12 mouse cellular contexts compared by ENCODE assay signal in genomic region chr12:28860264-28860560, GRCm38 (mm10).
DNase-seq lines count a peak whose midpoint lies in the region; ATAC-seq and TF ChIP-seq lines count a peak whose summit lies in the region.
"Had no signal": no experiment of that assay in that cellular context is flagged by ENCODE, and none has a peak within 500 bp of the region (broad histone marks: within the 10 kb centered on the region; RNA-seq: fewer than 3 reads in every experiment).

No protein-coding gene starts in this region.

- no peak for TF ChIP-seq POLR2A in heart, adult 2 months (IDR thresholded peaks at IDR 0.05; ENCODE audit: insufficient read depth, low read depth, low read length)

- no peaks in the 10 kb centered on the region for H3K9me3 ChIP-seq in embryonic facial prominence, embryonic 12.5 days
- H3K9me3 ChIP-seq in embryonic facial prominence, embryonic 10.5 days: no peaks in the 10 kb centered on the region
- no peaks in the 10 kb centered on the region for H3K9me3 ChIP-seq in hindbrain, embryonic 12.5 days (replicated peaks)

- ATAC-seq in embryonic facial prominence, embryonic 12.5 days (ENCODE audit: insufficient number of reproducible peaks, insufficient read depth, low FRiP score, low TSS enrichment): no peak
- ATAC-seq in hindbrain, embryonic 12.5 days (ENCODE audit: low FRiP score): peak; percentile 72
- ATAC-seq in activated CD4-positive, CD25-positive, alpha-beta regulatory T cell, adult 4 months: no peak
- ATAC-seq: CD4-positive, CD25-positive, alpha-beta regulatory T cell, adult 4 months had no signal

- H3K79me2 ChIP-seq in heart, adult 2 months (replicated peaks; ENCODE audit: control insufficient read depth, insufficient read depth, low read length): no peaks in the 10 kb centered on the region

- WGBS in embryonic facial prominence, embryonic 12.5 days: 41% methylated on average over 5 of the region's 5 CpGs
- WGBS in embryonic facial prominence, embryonic 10.5 days: 39% methylated on average over 5 of the region's 5 CpGs
- WGBS in hindbrain, embryonic 12.5 days: 21% methylated on average over 5 of the region's 5 CpGs
- WGBS in heart, adult 2 months: 63% methylated on average over 5 of the region's 5 CpGs

- no peaks in the 10 kb centered on the region for H3K27me3 ChIP-seq in embryonic facial prominence, embryonic 12.5 days
- no peaks in the 10 kb centered on the region for H3K27me3 ChIP-seq in embryonic facial prominence, embryonic 10.5 days (replicated peaks; ENCODE audit: low read depth, poor library complexity, severe bottlenecking)
- no peaks in the 10 kb centered on the region for H3K27me3 ChIP-seq in hindbrain, embryonic 12.5 days
- no peaks in the 10 kb centered on the region for H3K27me3 ChIP-seq in heart, adult 2 months (ENCODE audit: control insufficient read depth, insufficient read depth, low read length)

- H3K4me3 ChIP-seq in embryonic facial prominence, embryonic 12.5 days: no peak overlapping the region
- H3K4me3 ChIP-seq in embryonic facial prominence, embryonic 10.5 days: no peak overlapping the region
- no peak overlapping the region for H3K4me3 ChIP-seq in hindbrain, embryonic 12.5 days
- H3K4me3 ChIP-seq in heart, adult 2 months: no peak overlapping the region

- H3K4me1 ChIP-seq in embryonic facial prominence, embryonic 12.5 days: no peaks in the 10 kb centered on the region
- peaks cover 6% of the 10 kb centered on the region; the same call in 1 of the 2 replicates for H3K4me1 ChIP-seq in embryonic facial prominence, embryonic 10.5 days
- H3K4me1 ChIP-seq in hindbrain, embryonic 12.5 days: peaks cover 28% of the 10 kb centered on the region
- no peaks in the 10 kb centered on the region for H3K4me1 ChIP-seq in heart, adult 2 months (ENCODE audit: control insufficient read depth, insufficient read depth, low read length)

- 0 out of 2 replicates have a peak overlapping the region, but pooled peaks have one; percentile 23 for H3K27ac ChIP-seq in embryonic facial prominence, embryonic 12.5 days
- H3K27ac ChIP-seq in embryonic facial prominence, embryonic 10.5 days (replicated peaks): no peak overlapping the region; the same call in 1 of the 2 replicates
- peak overlapping the region; percentile 93 for H3K27ac ChIP-seq in hindbrain, embryonic 12.5 days
- H3K27ac ChIP-seq in heart, adult 2 months: no peak overlapping the region
- H3K27ac ChIP-seq: liver, embryonic 14.5 days had no signal

- TF ChIP-seq EP300 in heart, adult 2 months (IDR thresholded peaks at IDR 0.05; ENCODE audit: insufficient read depth, low read depth, low read length): no peak

- TF ChIP-seq CTCF in heart, adult 2 months (IDR thresholded peaks at IDR 0.05): no peak

- no peak for DNase-seq in embryonic facial prominence, embryonic 10.5 days (ENCODE audit: low spot score)
- peak; percentile 34 for DNase-seq in embryo, embryonic 10.5 days (ENCODE audit: low spot score)
- peak; percentile 40 for DNase-seq in neural tube, embryonic 10.5 days (ENCODE audit: extremely low spot score, low spot score)
- DNase-seq in heart, adult 2 months: no peak
- DNase-seq in gastrocnemius, adult 8-10 months (ENCODE audit: low spot score in 2 of 2): no peak
- DNase-seq: gastrocnemius, postnatal 36 days; layer of hippocampus, postnatal 36 days had no signal

- no peaks in the 10 kb centered on the region for H3K36me3 ChIP-seq in embryonic facial prominence, embryonic 12.5 days
- peaks cover 6% of the 10 kb centered on the region; the same call in 1 of the 2 replicates for H3K36me3 ChIP-seq in embryonic facial prominence, embryonic 10.5 days (replicated peaks)
- no peaks in the 10 kb centered on the region for H3K36me3 ChIP-seq in hindbrain, embryonic 12.5 days
- H3K36me3 ChIP-seq in heart, adult 2 months (ENCODE audit: control insufficient read depth, insufficient read depth, low read length): no peaks in the 10 kb centered on the region

- no peak overlapping the region for H3K4me2 ChIP-seq in embryonic facial prominence, embryonic 12.5 days (replicated peaks)
- H3K4me2 ChIP-seq in hindbrain, embryonic 12.5 days (replicated peaks): peak overlapping the region; percentile 2; the same call in 1 of the 2 replicates

- intact Hi-C loops in heart, adult 2 months (cut with DNase I): no loop called here

- H3K9ac ChIP-seq in embryonic facial prominence, embryonic 12.5 days: no peak overlapping the region
- peak overlapping the region; percentile 20; the same call in 1 of the 2 replicates for H3K9ac ChIP-seq in hindbrain, embryonic 12.5 days
- no peak overlapping the region for H3K9ac ChIP-seq in heart, adult 2 months (ENCODE audit: low read depth, low read length)
- H3K9ac ChIP-seq: liver, embryonic 14.5 days had no signal

Comparison
In these comparisons a context has a peak if more than half of its experiments do, and no peak if none do; other contexts are left out.
1. H3K27ac ChIP-seq: peak in embryonic facial prominence, embryonic 12.5 days (single experiment) and hindbrain, embryonic 12.5 days (single experiment); none in embryonic facial prominence, embryonic 10.5 days (single experiment) and heart, adult 2 months (single experiment).
2. DNase-seq: peak in embryo, embryonic 10.5 days (single experiment) and neural tube, embryonic 10.5 days (single experiment); none in embryonic facial prominence, embryonic 10.5 days (single experiment), heart, adult 2 months (0 of 2) and gastrocnemius, adult 8-10 months (0 of 2).